Comparison of ENCODE assay signal across 8 mouse cellular contexts in the genomic region with DNA sequence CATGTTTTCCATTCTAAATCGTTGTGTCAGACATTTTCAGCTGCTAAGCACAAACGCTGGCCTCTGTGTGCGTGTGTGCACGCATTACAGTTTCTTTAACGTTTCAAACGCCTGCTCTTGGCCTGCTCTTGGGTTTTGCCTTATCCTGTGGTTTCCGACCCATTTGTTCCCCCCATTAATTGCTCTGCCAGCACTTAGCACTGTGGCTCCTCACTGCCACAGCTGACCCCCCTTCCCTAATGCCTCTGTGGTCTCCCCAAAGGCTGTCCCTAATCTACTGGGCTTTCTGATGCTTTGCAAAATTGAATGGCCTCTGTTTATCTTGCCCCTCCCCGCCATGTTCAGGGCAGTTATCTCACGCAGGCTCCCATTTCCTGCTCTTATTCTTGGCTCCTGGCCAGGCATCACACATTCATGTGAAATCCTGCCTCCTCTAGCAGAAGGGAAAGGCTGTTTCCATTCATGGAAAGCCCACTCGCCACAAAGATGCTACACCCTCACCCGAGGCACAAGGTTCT.
DNase-seq lines count a peak whose midpoint lies in the region; ATAC-seq lines count a peak whose summit lies in the region.

No protein-coding gene starts in this region.

- peak overlapping the region; percentile 83 for H3K27ac ChIP-seq in heart, embryonic 13.5 days (replicated peaks)
- peak overlapping the region; percentile 74; the same call in 1 of the 2 replicates for H3K27ac ChIP-seq in kidney, embryonic 14.5 days (ENCODE audit: low read depth, low read length)

- H3K4me1 ChIP-seq in megakaryocyte, embryonic 14.5 days = peaks cover 14% of the 10 kb centered on the region
- H3K4me1 ChIP-seq in heart, embryonic 13.5 days = peaks cover 38% of the 10 kb centered on the region
- peaks cover 20% of the 10 kb centered on the region for H3K4me1 ChIP-seq in kidney, embryonic 14.5 days (ENCODE audit: control insufficient read depth, insufficient read depth, low read length)

- H3K9me3 ChIP-seq in megakaryocyte, embryonic 14.5 days = peaks cover 11% of the 10 kb centered on the region
- no peaks in the 10 kb centered on the region for H3K9me3 ChIP-seq in heart, embryonic 13.5 days
- no peaks in the 10 kb centered on the region for H3K9me3 ChIP-seq in kidney, embryonic 14.5 days (ENCODE audit: control insufficient read depth, low read length)

- H3K9ac ChIP-seq in heart, embryonic 13.5 days = no peak overlapping the region
- no peak overlapping the region for H3K9ac ChIP-seq in kidney, embryonic 14.5 days (ENCODE audit: low read depth, low read length)

- WGBS in heart, embryonic 13.5 days = 19% methylated on average over 11 of the region's 11 CpGs
- 11% methylated on average over 11 of the region's 11 CpGs for WGBS in kidney, embryonic 14.5 days

- no peaks in the 10 kb centered on the region for H3K36me3 ChIP-seq in megakaryocyte, embryonic 14.5 days (replicated peaks; ENCODE audit: low read length)
- H3K36me3 ChIP-seq in heart, embryonic 13.5 days = no peaks in the 10 kb centered on the region
- H3K36me3 ChIP-seq in kidney, embryonic 14.5 days (ENCODE audit: control insufficient read depth, insufficient read depth, low read length) = no peaks in the 10 kb centered on the region

- DNase-seq in lung, postnatal 14 days = peak; percentile 70
- DNase-seq in yolk sac, embryonic 10.5 days (ENCODE audit: low spot score) = peak; percentile 45
- no peak for DNase-seq in layer of hippocampus, postnatal 36 days
- DNase-seq in layer of hippocampus, postnatal 14 days (ENCODE audit: low spot score in 2 of 2) = no peak

- ATAC-seq in megakaryocyte, adult 5-6 weeks (ENCODE audit: poor library complexity, severe bottlenecking) = no peak
- peak; percentile 73 for ATAC-seq in heart, embryonic 13.5 days (ENCODE audit: extremely low read depth, insufficient number of reproducible peaks, low FRiP score, low TSS enrichment)
- peak; percentile 89 for ATAC-seq in kidney, embryonic 14.5 days (ENCODE audit: low FRiP score, low TSS enrichment)

- peak overlapping the region; percentile 47 for H3K4me2 ChIP-seq in heart, embryonic 13.5 days
- H3K4me2 ChIP-seq in kidney, embryonic 14.5 days (replicated peaks; ENCODE audit: low read depth, low read length) = peak overlapping the region; percentile 19; the same call in 1 of the 2 replicates

- peaks cover 20% of the 10 kb centered on the region for H3K27me3 ChIP-seq in megakaryocyte, embryonic 14.5 days (replicated peaks)
- no peaks in the 10 kb centered on the region for H3K27me3 ChIP-seq in heart, embryonic 13.5 days (replicated peaks)
- H3K27me3 ChIP-seq in kidney, embryonic 14.5 days (ENCODE audit: control insufficient read depth, insufficient read depth, low read length) = no peaks in the 10 kb centered on the region

- H3K4me3 ChIP-seq in megakaryocyte, embryonic 14.5 days (replicated peaks) = peak overlapping the region; percentile 42
- H3K4me3 ChIP-seq in heart, embryonic 13.5 days = no peak overlapping the region
- H3K4me3 ChIP-seq in kidney, embryonic 14.5 days (ENCODE audit: low read length) = no peak overlapping the region

Comparison
In these comparisons a context has a peak if more than half of its experiments do, and no peak if none do; other contexts are left out.
1. DNase-seq: peak in lung, postnatal 14 days (single experiment) and yolk sac, embryonic 10.5 days (single experiment); none in layer of hippocampus, postnatal 36 days (0 of 2) and layer of hippocampus, postnatal 14 days (0 of 2).